Mouse (Mus musculus): Measurements from ENCODE around the gene Gbe1.

Gbe1 gene

DNA sequence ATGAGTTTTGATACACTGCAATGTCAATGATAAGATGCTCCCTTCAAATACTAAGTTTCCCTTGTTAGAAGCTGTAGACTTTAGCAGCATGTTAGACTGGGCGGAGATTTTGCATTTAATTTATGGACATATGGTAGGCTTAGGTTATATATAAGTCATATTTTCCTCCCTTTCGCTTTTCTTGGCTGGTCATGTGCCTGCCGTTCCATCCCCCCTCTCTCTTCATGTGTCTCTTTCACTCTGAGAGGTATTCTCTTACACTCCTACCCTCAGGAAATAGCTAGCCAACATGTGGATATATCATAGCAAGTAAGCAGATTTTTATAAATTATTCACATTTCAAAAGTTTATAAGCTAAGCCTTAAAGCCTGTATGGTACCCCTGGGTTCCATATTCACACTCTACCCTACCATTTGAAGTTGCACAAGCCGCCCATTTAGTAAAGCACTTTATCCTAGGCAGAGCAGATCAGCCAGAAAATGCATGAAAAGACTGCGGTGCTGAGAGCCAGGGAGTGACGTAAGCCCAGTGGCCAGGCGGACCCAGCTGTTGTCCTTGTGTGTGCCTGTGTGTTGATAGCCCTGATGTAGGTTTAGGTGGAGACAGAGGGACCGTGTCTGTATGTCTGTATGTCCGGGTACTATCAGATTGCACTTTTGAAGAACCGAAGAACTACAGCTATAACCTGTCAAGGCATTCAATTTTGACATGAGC is 248.0 kb downstream of the Gbe1 start:
- no peak for ATAC-seq (ENCODE audit: insufficient number of reproducible peaks, low FRiP score, low TSS enrichment)

DNA sequence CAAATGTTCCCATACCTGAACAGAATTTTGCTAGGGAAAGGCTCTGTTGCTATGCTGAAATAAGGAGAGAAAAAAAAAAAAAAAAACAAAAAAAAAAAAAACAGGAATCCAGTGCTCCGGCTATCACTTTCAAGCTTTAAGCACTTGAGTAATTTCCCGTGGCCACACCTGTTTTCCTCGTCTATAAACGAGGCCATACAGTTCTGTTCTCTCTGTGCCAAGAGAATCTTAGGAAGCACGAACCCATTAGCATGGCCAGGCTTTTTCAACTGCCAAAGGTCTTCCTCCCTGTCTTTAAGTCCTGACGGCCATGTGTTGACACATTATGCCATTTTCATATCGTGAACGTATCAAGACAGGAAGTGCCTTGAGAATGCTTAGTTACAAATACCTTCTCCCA is 248.8 kb downstream of the Gbe1 start:
- no peak for ATAC-seq (ENCODE audit: insufficient number of reproducible peaks, low FRiP score, low TSS enrichment)

DNA sequence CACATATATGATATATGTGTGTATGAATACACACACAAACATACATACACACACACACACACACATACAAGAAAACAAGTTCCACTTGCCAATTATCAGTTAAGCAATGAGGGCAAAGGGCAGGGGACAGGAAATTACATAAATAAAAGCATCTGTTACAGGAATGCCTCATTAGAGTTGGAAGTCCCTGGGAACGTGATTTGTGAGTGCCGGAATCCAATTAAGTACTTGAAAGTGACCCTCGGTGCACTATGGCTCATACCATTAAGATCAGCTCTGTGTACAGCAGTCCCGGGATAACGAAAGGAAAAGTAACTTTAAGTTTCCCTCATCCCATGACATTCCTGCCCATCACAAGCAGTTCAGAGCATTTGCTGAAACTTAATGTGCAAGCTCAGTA is 249.7 kb downstream of the Gbe1 start:
- ATAC-seq (ENCODE audit: insufficient number of reproducible peaks, low FRiP score, low TSS enrichment), result no peak

DNA sequence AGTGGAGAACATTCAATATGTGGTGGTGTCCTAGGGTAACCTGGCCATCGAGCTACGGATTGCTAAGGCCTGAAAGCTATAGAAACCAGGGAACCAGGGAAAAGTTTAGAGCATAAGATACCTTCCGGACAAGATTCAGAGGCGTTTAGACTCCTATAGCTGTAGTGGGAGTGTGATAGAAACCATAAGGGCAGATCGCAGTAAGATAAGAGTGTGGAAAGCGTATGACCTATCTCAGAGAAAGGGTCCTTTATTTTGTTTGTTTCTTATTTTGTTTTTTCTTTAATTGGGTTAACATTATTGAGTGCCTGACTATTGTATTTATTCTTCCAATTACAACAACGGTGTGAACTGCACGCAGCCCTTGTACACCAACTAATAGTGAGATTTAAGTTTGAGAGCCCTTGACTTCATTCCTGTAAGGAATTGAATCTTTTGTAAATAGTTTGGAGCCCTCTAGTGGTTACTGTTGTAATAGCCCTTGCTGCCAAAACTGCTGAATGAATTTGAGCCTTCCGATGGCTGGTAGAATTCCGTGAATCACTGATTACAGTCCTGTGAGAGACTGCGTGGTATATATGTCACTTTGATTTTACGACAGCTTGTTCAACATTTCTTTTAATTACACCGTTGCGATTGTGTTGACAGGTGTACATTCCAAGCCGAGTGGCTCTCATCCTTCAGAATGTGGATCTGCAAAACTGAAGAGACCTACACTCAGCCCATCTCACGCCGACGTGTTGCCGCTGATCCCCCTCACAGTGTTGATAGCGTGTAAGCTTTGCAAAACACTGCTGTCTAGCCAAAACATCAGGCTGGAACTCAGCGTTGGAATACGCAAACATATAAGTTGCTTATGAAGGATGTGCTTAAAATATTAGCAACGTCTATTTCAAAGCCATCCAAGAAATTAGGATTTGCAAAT is 254.9 kb downstream of the Gbe1 start:
- peak; percentile 62 for ATAC-seq (ENCODE audit: insufficient number of reproducible peaks, low FRiP score, low TSS enrichment)

DNA sequence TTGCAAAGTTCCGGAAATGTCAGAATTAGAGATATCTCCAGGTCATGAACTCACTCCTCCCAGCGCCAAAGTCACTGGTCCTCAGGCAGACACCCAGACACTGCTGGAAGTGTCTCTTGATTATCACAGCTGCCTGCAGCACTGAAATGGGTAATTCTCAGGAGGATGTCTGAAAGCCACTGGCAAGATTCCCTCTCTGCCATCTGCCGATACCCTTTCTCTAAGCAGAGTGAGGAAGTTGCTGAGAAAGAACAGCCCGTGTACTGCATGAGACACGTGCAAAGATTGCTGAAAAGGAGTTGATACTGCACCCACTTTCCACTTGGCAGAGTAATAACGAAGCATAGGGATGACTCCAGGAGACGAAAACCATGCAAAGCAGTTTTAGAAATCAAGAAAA is 272.2 kb downstream of the Gbe1 start:
- no peak for ATAC-seq (ENCODE audit: insufficient number of reproducible peaks, low FRiP score, low TSS enrichment)

DNA sequence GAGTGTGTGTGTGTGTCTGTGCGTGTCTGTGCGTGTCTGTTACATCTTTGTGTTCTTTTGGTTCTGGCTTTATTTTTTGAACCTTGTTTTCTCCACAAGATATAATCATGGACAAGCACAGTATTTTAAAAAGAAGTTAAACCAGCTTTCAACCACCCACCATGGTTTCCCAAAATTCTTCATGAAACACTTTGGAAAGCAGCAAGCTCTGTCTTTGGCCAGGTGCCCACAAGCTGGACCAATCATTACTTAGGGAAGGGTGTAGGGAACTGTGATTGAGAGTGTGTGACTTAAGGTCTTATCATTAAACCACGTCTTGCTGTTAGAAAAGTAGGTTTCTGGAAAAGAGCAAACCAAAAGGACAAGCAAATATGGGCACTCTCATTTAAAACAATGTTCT is 288.6 kb downstream of the Gbe1 start:
- ATAC-seq (ENCODE audit: insufficient number of reproducible peaks, low FRiP score, low TSS enrichment), result no peak

DNA sequence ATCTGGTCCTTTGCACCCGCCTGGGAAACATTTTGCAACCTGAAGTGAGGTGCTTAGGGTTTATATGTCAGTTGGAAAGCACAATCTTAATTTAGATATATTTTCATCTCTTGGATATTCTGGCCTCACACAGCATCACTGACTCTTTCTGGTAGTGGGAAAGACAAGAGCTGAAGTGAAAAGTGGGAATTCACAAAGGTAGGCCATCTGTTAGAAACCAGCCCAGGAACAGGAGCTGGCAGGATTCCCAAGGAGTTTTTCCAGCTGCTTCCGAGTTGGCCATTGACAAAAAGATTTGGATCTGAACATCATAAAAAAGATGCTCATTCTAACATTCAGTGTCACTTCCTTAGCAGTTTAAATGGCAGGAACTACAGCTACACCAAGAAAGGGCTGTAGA is 294.6 kb downstream of the Gbe1 start:
- ATAC-seq (ENCODE audit: insufficient number of reproducible peaks, low FRiP score, low TSS enrichment), result no peak

DNA sequence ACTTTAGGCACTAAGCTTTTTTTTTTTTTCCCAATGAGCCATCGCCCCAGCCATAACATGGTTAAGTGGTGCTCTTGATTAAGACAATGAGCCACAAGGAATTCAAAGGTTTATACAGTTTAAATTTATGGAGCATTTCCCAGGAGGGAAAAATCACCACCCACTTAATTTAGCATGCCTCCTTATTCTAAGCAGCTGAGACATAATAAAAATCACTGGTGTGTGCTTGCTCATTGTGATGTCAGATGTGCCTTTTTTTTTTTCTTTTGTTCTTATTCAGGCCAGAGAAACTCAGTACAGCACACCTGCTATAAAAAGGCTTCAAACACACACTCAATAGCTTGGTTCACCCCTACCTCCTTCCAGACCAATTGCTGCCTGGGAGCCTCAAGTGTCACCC is 303.9 kb downstream of the Gbe1 start:
- ATAC-seq (ENCODE audit: insufficient number of reproducible peaks, low FRiP score, low TSS enrichment), result no peak

DNA sequence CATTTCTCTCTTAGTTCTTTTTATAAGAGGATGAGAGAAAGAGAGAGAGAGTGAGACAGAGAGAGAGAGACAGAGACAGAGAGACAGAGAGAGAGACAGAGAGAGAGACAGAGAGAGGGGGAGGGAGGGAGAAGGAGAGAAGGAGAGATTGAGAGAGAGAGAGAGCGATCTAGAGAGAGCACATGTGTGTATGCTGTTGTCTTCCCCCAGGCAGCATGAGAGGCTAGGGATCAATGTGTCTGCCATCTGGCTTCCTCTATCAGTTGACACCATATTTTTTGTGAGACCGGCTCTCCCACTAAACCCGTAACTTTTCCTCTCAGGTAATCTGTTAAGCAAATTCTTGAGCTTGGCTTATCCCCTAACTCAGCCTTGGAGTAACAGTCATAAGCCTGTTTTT is 304.4 kb downstream of the Gbe1 start:
- no peak for ATAC-seq (ENCODE audit: insufficient number of reproducible peaks, low FRiP score, low TSS enrichment)
